Mouse (Mus musculus) erythroblast, embryonic 14.5 days (primary cell): ENCODE measurements around the gene Rps6kl1. TPM values are rescaled to one million over a fixed set of nuclear protein-coding genes. Genes with fewer than 3 reads are reported as not detected.

ENCODE experiments used
- H3K27me3 ChIP-seq: 2 replicates; pipeline ENCODE4 v1.6.1; 2012; ENCODE audit warnings: inconsistent platforms; ENCODE audit not compliant: control insufficient read depth
- H3K36me3 ChIP-seq: 2 replicates; pipeline ENCODE4 v1.6.1; 2012; ENCODE audit warnings: mild to moderate bottlenecking, inconsistent platforms; ENCODE audit not compliant: control insufficient read depth
- H3K4me1 ChIP-seq: 2 replicates; pipeline ENCODE4 v1.6.1; 2012; ENCODE audit warnings: inconsistent platforms; ENCODE audit not compliant: control insufficient read depth
- H3K4me3 ChIP-seq: replicated peaks from 2 replicates; pipeline ENCODE3; 2012; ENCODE audit warnings: moderate library complexity, mild to moderate bottlenecking, inconsistent platforms
- H3K9me3 ChIP-seq: 2 replicates; pipeline ENCODE4 v1.6.1; 2012; ENCODE audit warnings: low read length, inconsistent platforms, mixed read lengths; ENCODE audit not compliant: control insufficient read depth
- GATA1 ChIP-seq: IDR thresholded peaks from 2 replicates; pipeline ENCODE4 v1.6.1; 2012; ENCODE audit warnings: low read length, inconsistent platforms, mixed read lengths
- TAL1 ChIP-seq: IDR thresholded peaks from 3 replicates; pipeline ENCODE4 v1.6.1; 2012; ENCODE audit warnings: low read length, inconsistent platforms, mixed read lengths
- polyA plus RNA-seq: library from polyadenylated mRNA; stranded (reverse); fragments of >175 nt; gene quantifications from 2 replicates; pipeline ENCODE4 v1.2.3, GENCODE M21; 2012

The Rps6kl1 gene
- polyA plus RNA-seq, 1 experiment: 0.06 TPM

DNA sequence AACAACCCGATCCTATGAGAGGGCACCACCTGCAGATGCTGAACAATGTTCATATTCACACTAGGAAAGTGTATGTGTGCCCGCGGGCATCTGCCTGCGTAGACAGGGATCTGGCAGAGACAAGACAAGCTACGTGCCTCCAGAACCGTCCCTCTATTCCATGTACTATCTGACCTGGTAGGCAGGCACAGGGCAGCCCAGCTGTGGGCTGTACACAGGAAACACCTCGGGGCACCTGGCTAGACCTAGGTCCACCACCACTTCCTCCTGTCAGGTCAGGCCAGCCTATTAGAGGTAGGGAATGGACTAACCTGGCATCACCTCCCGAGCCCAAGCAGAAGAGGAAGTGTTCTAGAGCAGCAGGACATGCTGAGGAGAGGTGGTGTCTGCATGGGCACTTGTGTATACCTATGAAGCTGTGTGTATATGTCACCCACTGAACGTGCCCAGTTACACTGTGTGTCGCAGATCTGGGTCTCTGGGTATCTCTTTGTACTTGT is 26.7 kb upstream of the Rps6kl1 start, which contains the start of gene Pgf:
Gene Pgf (minus strand): TSS at position 51 of the 500 bp plus-strand sequence.
- peak within 1 kb of the TSS; percentile 45 for H3K4me3 ChIP-seq
- H3K9me3 ChIP-seq: no peaks in the 10 kb centered on the region
- no peaks in the 10 kb centered on the region for H3K36me3 ChIP-seq
- H3K27me3 ChIP-seq: peaks cover 72% of the 10 kb centered on the region
- TF ChIP-seq TAL1 (no peak), GATA1 (no peak)
- peaks cover 9% of the 10 kb centered on the region for H3K4me1 ChIP-seq

GRCm38 (mm10) chr12:85176846-85177523 is 25.9 kb upstream of the Rps6kl1 start:
- Histone ChIP-seq H3K27me3 (peaks cover 64% of the 10 kb centered on the region), H3K4me1 (peaks cover 9% of the 10 kb centered on the region), H3K36me3 (no peaks in the 10 kb centered on the region), H3K4me3 (peak overlapping the region; percentile 45), H3K9me3 (no peaks in the 10 kb centered on the region)
- TF ChIP-seq GATA1: no peak

- TF ChIP-seq GATA1: no peak
- no peak for TF ChIP-seq TAL1
- no peak overlapping the region for H3K4me3 ChIP-seq
- H3K9me3 ChIP-seq: no peaks in the 10 kb centered on the region
- H3K27me3 ChIP-seq: peaks cover 56% of the 10 kb centered on the region
- H3K4me1 ChIP-seq: peaks cover 9% of the 10 kb centered on the region
- H3K36me3 ChIP-seq: no peaks in the 10 kb centered on the region
Measured at GRCm38 (mm10) chr12:85175926-85176845, 25.1 kb upstream of the Rps6kl1 start.

DNA sequence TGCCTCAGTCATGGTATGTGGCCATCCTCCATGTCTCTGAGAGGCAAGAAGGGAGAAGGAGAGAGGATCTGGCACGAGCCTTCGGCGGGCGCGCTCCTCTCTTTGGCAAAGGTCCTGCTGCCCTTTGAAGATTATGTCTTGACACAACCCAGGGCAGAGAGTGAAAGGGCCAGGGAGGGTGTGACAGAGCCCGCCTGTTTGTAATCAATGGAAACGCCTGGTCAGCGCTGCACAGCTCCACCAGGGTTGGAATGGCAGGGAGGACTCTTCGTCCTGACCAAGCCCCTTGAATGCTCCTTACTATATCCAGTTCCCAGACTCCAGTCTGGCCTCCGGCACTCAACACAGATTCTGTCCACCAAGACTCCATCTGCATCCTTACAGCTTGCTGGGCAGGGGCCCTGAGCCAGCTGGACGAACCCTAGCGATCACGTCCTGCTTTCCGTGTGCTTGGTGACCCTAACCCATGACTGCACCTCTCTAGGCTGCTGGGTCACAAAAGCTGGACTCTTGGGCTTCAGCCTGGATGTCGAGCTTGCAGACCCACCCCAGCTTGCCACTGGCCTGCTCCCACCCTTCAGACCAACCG is 24.1 kb upstream of the Rps6kl1 start:
- no peak overlapping the region for H3K4me3 ChIP-seq
- peaks cover 9% of the 10 kb centered on the region for H3K4me1 ChIP-seq
- no peaks in the 10 kb centered on the region for H3K9me3 ChIP-seq
- H3K27me3 ChIP-seq: peaks cover 46% of the 10 kb centered on the region
- H3K36me3 ChIP-seq: no peaks in the 10 kb centered on the region
- TF ChIP-seq GATA1 (no peak), TAL1 (no peak)

DNA sequence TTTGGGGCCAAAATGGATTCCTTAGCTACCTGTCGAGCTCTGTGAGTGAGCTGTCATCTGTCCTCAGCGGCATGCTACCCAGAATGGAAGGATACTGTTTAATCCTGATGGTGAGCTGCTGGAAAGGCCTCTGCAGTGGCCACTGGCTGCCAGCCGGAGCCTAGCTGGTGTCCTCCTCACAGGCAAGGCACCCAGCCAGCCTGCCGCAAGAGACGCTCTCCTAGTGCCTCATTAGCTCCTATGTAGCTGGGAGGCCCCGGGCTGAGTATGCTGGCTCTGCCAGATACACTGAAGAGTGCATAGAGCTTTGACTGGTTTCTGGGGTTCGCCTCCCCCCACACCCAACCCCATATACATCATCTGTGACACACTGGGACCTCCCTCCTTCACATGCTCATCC is 23.0 kb upstream of the Rps6kl1 start:
- peaks cover 38% of the 10 kb centered on the region for H3K27me3 ChIP-seq
- peaks cover 14% of the 10 kb centered on the region for H3K4me1 ChIP-seq
- H3K36me3 ChIP-seq: no peaks in the 10 kb centered on the region
- TF ChIP-seq TAL1 (no peak), GATA1 (no peak)
- H3K4me3 ChIP-seq: no peak overlapping the region
- H3K9me3 ChIP-seq: no peaks in the 10 kb centered on the region

DNA sequence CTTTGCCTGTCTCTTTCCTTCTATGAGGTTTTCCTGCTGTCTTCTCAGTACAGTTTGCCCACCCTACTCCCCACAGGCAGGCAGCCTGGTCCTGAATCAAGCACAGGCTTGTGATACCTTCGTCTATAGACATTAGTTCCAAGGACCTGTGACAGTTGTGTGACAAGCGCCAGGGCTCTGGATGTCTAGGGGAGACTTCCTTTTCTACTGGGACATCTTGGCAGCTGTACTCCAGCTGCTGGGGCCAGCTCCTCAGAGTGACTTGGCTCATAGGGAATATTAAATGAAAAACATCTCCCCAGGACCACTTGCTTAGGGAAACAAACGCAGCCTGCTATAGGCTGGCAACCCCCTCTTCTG is 19.9 kb upstream of the Rps6kl1 start:
- TF ChIP-seq GATA1: no peak
- TF ChIP-seq TAL1: no peak
- Histone ChIP-seq H3K36me3 (no peaks in the 10 kb centered on the region), H3K27me3 (peaks cover 18% of the 10 kb centered on the region)

DNA sequence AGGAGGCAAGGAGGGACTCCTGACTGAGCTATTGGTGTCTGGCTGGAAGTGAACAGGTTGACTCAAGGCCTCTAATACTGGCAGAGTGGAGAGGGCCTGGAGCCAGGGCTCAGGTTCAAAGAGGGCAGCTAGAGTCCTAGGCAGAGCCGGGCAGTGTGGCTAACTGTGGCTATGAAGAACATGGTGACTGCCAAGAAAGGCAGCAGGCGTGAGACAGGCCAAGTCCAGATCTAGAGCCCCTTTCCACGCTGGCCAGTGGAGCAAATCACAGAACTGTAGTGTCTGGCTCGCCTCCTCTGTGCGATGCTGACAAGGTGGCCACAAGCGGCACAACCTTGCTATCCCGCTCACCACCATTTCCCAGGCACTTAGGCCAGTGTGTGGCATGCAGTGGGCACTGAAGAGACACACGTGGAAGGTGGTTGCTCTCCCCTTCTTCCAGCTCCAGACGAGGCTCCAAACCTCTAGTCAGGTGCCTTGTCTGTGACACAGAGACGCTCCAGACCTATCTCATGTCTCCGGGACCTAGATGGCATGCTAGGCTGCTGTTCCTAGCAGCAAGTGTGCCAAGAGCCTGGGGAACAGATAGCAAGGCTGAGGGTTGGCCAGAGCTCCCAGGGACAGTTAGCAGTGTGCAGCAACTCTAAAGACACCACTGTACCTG is 19.4 kb upstream of the Rps6kl1 start:
- H3K9me3 ChIP-seq: no peaks in the 10 kb centered on the region
- no peaks in the 10 kb centered on the region for H3K36me3 ChIP-seq
- H3K4me1 ChIP-seq: peaks cover 5% of the 10 kb centered on the region
- no peak for TF ChIP-seq TAL1
- TF ChIP-seq GATA1: no peak
- H3K27me3 ChIP-seq: peaks cover 13% of the 10 kb centered on the region
- no peak overlapping the region for H3K4me3 ChIP-seq

More for the DNA sequence above, 19.9 kb upstream of the Rps6kl1 start:
- Histone ChIP-seq H3K4me1 (peaks cover 5% of the 10 kb centered on the region), H3K9me3 (no peaks in the 10 kb centered on the region), H3K4me3 (no peak overlapping the region)

DNA sequence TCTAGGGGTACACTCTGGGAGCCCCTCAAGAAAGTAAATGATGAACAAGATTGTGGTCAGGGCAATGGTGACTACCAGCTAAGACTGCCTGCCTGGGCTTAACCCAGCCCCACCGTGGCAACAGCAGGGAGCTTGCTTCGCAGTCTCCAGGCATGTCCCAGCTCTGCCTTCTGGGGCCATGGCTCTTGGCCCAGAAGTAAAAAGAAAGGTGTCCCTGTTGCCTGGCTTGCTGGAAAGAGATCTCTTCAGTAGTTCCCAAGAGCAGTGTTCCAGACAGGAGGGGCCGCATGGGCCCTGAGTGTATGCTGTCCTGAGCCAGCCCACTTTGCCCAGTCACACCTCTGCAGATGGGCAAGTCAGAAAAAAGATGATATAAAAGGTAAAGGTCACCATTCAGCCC is 18.8 kb upstream of the Rps6kl1 start:
- Histone ChIP-seq H3K9me3 (no peaks in the 10 kb centered on the region), H3K36me3 (no peaks in the 10 kb centered on the region), H3K27me3 (peaks cover 7% of the 10 kb centered on the region), H3K4me3 (no peak overlapping the region), H3K4me1 (peaks cover 5% of the 10 kb centered on the region)
- no peak for TF ChIP-seq GATA1
- no peak for TF ChIP-seq TAL1
